Mouse (Mus musculus): ENCODE results near the gene Lyst. TPM values are rescaled to one million over a fixed set of nuclear protein-coding genes. Genes with fewer than 3 reads are reported as not detected.

Gene Lyst
- total RNA-seq, 2 experiments from 2014 or later = 8.3 to 12.0 TPM

- intact Hi-C loops (cut with DNase I) = loop anchor here (5.0 kb wide), 1 partner anchor 55 kb away; no protein-coding TSS in a partner anchor
- no peak for DNase-seq (ENCODE audit: low spot score)
Measured at GRCm38 (mm10) chr13:13572060-13572835, 17.9 kb upstream of the Lyst start.

GRCm38 (mm10) chr13:13572941-13573340 lies 17.3 kb upstream of the Lyst start:
- no peak for DNase-seq (ENCODE audit: low spot score)
- intact Hi-C loops (cut with DNase I) = loop anchor here (5.0 kb wide), 1 partner anchor 56 kb away; no protein-coding TSS in a partner anchor

GRCm38 (mm10) chr13:13573572-13574257 lies 16.5 kb upstream of the Lyst start:
- intact Hi-C loops (cut with DNase I) = loop anchor here (5.0 kb wide), 1 partner anchor 56 kb away; no protein-coding TSS in a partner anchor
- DNase-seq (ENCODE audit: low spot score) = peak; percentile 69

- intact Hi-C loops (cut with DNase I) = loop anchor here (5.0 kb wide), 1 partner anchor 57 kb away; no protein-coding TSS in a partner anchor
- no peak for DNase-seq (ENCODE audit: low spot score)
Measured at GRCm38 (mm10) chr13:13574258-13574870, 15.8 kb upstream of the Lyst start.

GRCm38 (mm10) chr13:13575106-13575505 lies 15.1 kb upstream of the Lyst start:
- DNase-seq (ENCODE audit: low spot score) = no peak
- intact Hi-C loops (cut with DNase I) = no loop called here

- no peak for DNase-seq (ENCODE audit: low spot score)
- intact Hi-C loops (cut with DNase I) = no loop called here
Measured at GRCm38 (mm10) chr13:13576469-13577205, 13.6 kb upstream of the Lyst start.

- no peak for DNase-seq (ENCODE audit: low spot score)
- intact Hi-C loops (cut with DNase I) = no loop called here
Measured at GRCm38 (mm10) chr13:13581988-13582387, 8.2 kb upstream of the Lyst start.

GRCm38 (mm10) chr13:13583473-13583872 lies 6.7 kb upstream of the Lyst start:
- DNase-seq (ENCODE audit: low spot score) = no peak
- intact Hi-C loops (cut with DNase I) = no loop called here

- no peak for DNase-seq (ENCODE audit: low spot score)
- intact Hi-C loops (cut with DNase I) = no loop called here
Measured at GRCm38 (mm10) chr13:13587653-13588184, 2.5 kb upstream of the Lyst start.

- intact Hi-C loops (cut with DNase I) = no loop called here
Measured at GRCm38 (mm10) chr13:13588518-13588917, 1.7 kb upstream of the Lyst start.

GRCm38 (mm10) chr13:13589032-13589431 lies 1.2 kb upstream of the Lyst start:
- intact Hi-C loops (cut with DNase I) = no loop called here
- no peak for DNase-seq (ENCODE audit: low spot score)

More at GRCm38 (mm10) chr13:13588518-13588917, 1.7 kb upstream of the Lyst start:
- no peak for DNase-seq (ENCODE audit: low spot score)

GRCm38 (mm10) chr13:13591892-13592291 lies 1.7 kb downstream of the Lyst start:
- intact Hi-C loops (cut with DNase I) = loop anchor here (5.0 kb wide), 1 partner anchor 75 kb away; no protein-coding TSS in a partner anchor
- DNase-seq (ENCODE audit: low spot score) = no peak

GRCm38 (mm10) chr13:13596424-13597044 lies 6.3 kb downstream of the Lyst start:
- DNase-seq (ENCODE audit: low spot score) = no peak
- intact Hi-C loops (cut with DNase I) = no loop called here

GRCm38 (mm10) chr13:13597896-13598295 lies 7.7 kb downstream of the Lyst start:
- intact Hi-C loops (cut with DNase I) = no loop called here
- DNase-seq (ENCODE audit: low spot score) = no peak

GRCm38 (mm10) chr13:13601407-13601806 lies 11.2 kb downstream of the Lyst start:
- intact Hi-C loops (cut with DNase I) = no loop called here
- DNase-seq (ENCODE audit: low spot score) = no peak

GRCm38 (mm10) chr13:13606149-13606548 lies 16.0 kb downstream of the Lyst start:
- intact Hi-C loops (cut with DNase I) = no loop called here

GRCm38 (mm10) chr13:13608311-13608710 lies 18.1 kb downstream of the Lyst start:
- DNase-seq (ENCODE audit: low spot score) = no peak
- intact Hi-C loops (cut with DNase I) = no loop called here

More at GRCm38 (mm10) chr13:13606149-13606548, 16.0 kb downstream of the Lyst start:
- DNase-seq (ENCODE audit: low spot score) = no peak

- no peak for DNase-seq (ENCODE audit: low spot score)
- intact Hi-C loops (cut with DNase I) = no loop called here
Measured at GRCm38 (mm10) chr13:13609655-13610054, 19.5 kb downstream of the Lyst start.

GRCm38 (mm10) chr13:13612882-13613281 lies 22.7 kb downstream of the Lyst start:
- no peak for DNase-seq (ENCODE audit: low spot score)

More at GRCm38 (mm10) chr13:13612882-13613281, 22.7 kb downstream of the Lyst start:
- intact Hi-C loops (cut with DNase I) = loop anchor here (1.0 kb wide), 1 partner anchor 96 kb away; no protein-coding TSS in a partner anchor
